Mouse (Mus musculus) thymus, adult 2 months (tissue): ENCODE measurements around the gene Cfap157. TPM values are rescaled to one million over a fixed set of nuclear protein-coding genes. Genes with fewer than 3 reads are reported as not detected.

Experiments
- DNase-seq: peaks from one replicate; pipeline ENCODE4 v3.0.0; 2021
- H3K27ac ChIP-seq: fragments of 200-500 bp; 2 replicates; pipeline ENCODE4 v1.5.1; 2012; ENCODE audit warnings: low read length, control low read depth; ENCODE audit not compliant: control insufficient read depth, insufficient read depth
- H3K27me3 ChIP-seq: fragments of 200-500 bp; 2 replicates; pipeline ENCODE4 v1.6.1; 2012; ENCODE audit warnings: mild to moderate bottlenecking, low read length, moderate library complexity, mixed read lengths; ENCODE audit not compliant: control insufficient read depth, insufficient read depth
- H3K36me3 ChIP-seq: fragments of 200-500 bp; 2 replicates; pipeline ENCODE4 v1.6.1; 2012; ENCODE audit warnings: mild to moderate bottlenecking, low read length, moderate library complexity; ENCODE audit not compliant: control insufficient read depth, insufficient read depth
- H3K4me1 ChIP-seq: fragments of 200-500 bp; replicated peaks from 2 replicates; pipeline ENCODE4 v1.6.1; 2012; ENCODE audit warnings: low read length; ENCODE audit not compliant: control insufficient read depth, insufficient read depth
- H3K4me3 ChIP-seq: fragments of 200-500 bp; 2 replicates; pipeline ENCODE4 v1.5.1; 2012; ENCODE audit warnings: mild to moderate bottlenecking, low read length, control low read depth, moderate library complexity; ENCODE audit not compliant: control insufficient read depth, insufficient read depth
- CTCF ChIP-seq: fragments of 200-500 bp; IDR thresholded peaks from 2 replicates; pipeline ENCODE4 v1.5.1; 2012; ENCODE audit warnings: mild to moderate bottlenecking, control low read depth, low read length, moderate library complexity, borderline replicate concordance; ENCODE audit not compliant: control insufficient read depth, poor library complexity, insufficient read depth; ENCODE audit errors: extremely low read depth
- POLR2A ChIP-seq: fragments of 200-500 bp; IDR thresholded peaks from 2 replicates; pipeline ENCODE4 v1.6.1; 2012; ENCODE audit warnings: mild to moderate bottlenecking, low read length, control low read depth, moderate library complexity; ENCODE audit not compliant: control insufficient read depth, poor library complexity, insufficient read depth; ENCODE audit errors: extremely low read depth
- WGBS: fragments of 180-500 bp; shearing (Covaris S2); methylation state at CpG from one replicate; pipeline ENCODE4 v1.1.7; 2018; 5-methylcytosine and 5-hydroxymethylcytosine counted together
- polyA plus RNA-seq: library from polyadenylated mRNA; depleted of rRNA; stranded (reverse); fragments of >200 nt; gene quantifications from 2 replicates; pipeline ENCODE4 v1.2.3, GENCODE M21; 2012

The Cfap157 gene
- polyA plus RNA-seq, 1 experiment, result 0.27 TPM

- Histone ChIP-seq H3K27me3 (no peaks in the 10 kb centered on the region), H3K36me3 (peaks cover 44% of the 10 kb centered on the region)
- TF ChIP-seq CTCF, result no peak
Observed at GRCm38 (mm10) chr2:32744272-32744982, 39.8 kb downstream of the Cfap157 start.

GRCm38 (mm10) chr2:32742173-32742531 is 42.1 kb downstream of the Cfap157 start:
- DNase-seq, result no peak

More at GRCm38 (mm10) chr2:32744272-32744982, 39.8 kb downstream of the Cfap157 start:
- Histone ChIP-seq H3K27ac (no peak overlapping the region), H3K4me3 (no peak overlapping the region), H3K4me1 (no peaks in the 10 kb centered on the region)
- no peak for DNase-seq
- 90% methylated on average over 15 of the region's 15 CpGs for WGBS

GRCm38 (mm10) chr2:32741273-32742172 is 42.7 kb downstream of the Cfap157 start:
- TF ChIP-seq CTCF, result no peak
- TF ChIP-seq POLR2A, result no peak
- no peak overlapping the region for H3K27ac ChIP-seq
- WGBS, result 91% methylated on average over 58 of the region's 58 CpGs
- no peak overlapping the region for H3K4me3 ChIP-seq
- no peak for DNase-seq
- H3K36me3 ChIP-seq, result peaks cover 27% of the 10 kb centered on the region
- no peaks in the 10 kb centered on the region for H3K4me1 ChIP-seq
- H3K27me3 ChIP-seq, result no peaks in the 10 kb centered on the region

More at GRCm38 (mm10) chr2:32742173-32742531, 42.1 kb downstream of the Cfap157 start:
- TF ChIP-seq POLR2A (no peak), CTCF (no peak)
- WGBS, result 92% methylated on average over 18 of the region's 18 CpGs
- peaks cover 33% of the 10 kb centered on the region for H3K36me3 ChIP-seq
- H3K4me3 ChIP-seq, result no peak overlapping the region
- H3K27me3 ChIP-seq, result no peaks in the 10 kb centered on the region
- H3K4me1 ChIP-seq, result no peaks in the 10 kb centered on the region
- no peak overlapping the region for H3K27ac ChIP-seq

- DNase-seq, result no peak
- no peaks in the 10 kb centered on the region for H3K4me1 ChIP-seq
- H3K27ac ChIP-seq, result no peak within 1 kb of the TSS
- H3K36me3 ChIP-seq, result peaks cover 21% of the 10 kb centered on the region
- TF ChIP-seq CTCF (no peak), POLR2A (no peak)
- H3K4me3 ChIP-seq, result no peak within 1 kb of the TSS
- H3K27me3 ChIP-seq, result no peaks in the 10 kb centered on the region
- WGBS, result 88% methylated on average over 11 of the region's 11 CpGs
Observed at GRCm38 (mm10) chr2:32740916-32741272, 43.3 kb downstream of the Cfap157 start, which contains the start of gene 6330409D20Rik. Gene 6330409D20Rik, minus strand, starts transcription at chr2:32741016.

GRCm38 (mm10) chr2:32739311-32739710 is 44.9 kb downstream of the Cfap157 start:
- 95% methylated on average over 4 of the region's 4 CpGs for WGBS
- H3K4me1 ChIP-seq, result no peaks in the 10 kb centered on the region
- TF ChIP-seq CTCF (no peak), POLR2A (no peak)

GRCm38 (mm10) chr2:32737008-32737407 is 47.2 kb downstream of the Cfap157 start:
- no peak overlapping the region for H3K27ac ChIP-seq
- no peak for DNase-seq
- H3K27me3 ChIP-seq, result no peaks in the 10 kb centered on the region
- TF ChIP-seq POLR2A (no peak), CTCF (no peak)
- no peak overlapping the region for H3K4me3 ChIP-seq
- H3K4me1 ChIP-seq, result no peaks in the 10 kb centered on the region
- 86% methylated on average over 6 of the region's 6 CpGs for WGBS
- H3K36me3 ChIP-seq, result peaks cover 9% of the 10 kb centered on the region

More at GRCm38 (mm10) chr2:32739311-32739710, 44.9 kb downstream of the Cfap157 start:
- peaks cover 9% of the 10 kb centered on the region for H3K36me3 ChIP-seq
- H3K27me3 ChIP-seq, result no peaks in the 10 kb centered on the region
- H3K27ac ChIP-seq, result no peak overlapping the region
- DNase-seq, result no peak
- H3K4me3 ChIP-seq, result no peak overlapping the region
